Mouse (Mus musculus): ENCODE data around the gene Aldh3a2. TPM values are rescaled to one million over a fixed set of nuclear protein-coding genes. Genes with fewer than 3 reads are reported as not detected.
A peak's percentile ranks its signal among the peaks of the same experiment; 100 is the strongest.
"Not testable (repeated sequence)": the region's sequence is repeated elsewhere in the genome, so short reads cannot be mapped to it uniquely, and the experiment has no call there.

The Aldh3a2 gene
- total and polyA plus RNA-seq, 2 experiments from 2014 or later, result 33.9 to 49.3 TPM

GRCm38 (mm10) chr11:61181624-61182023 is 85.6 kb downstream of the Aldh3a2 start:
- Histone ChIP-seq H3K9me3 (ENCODE audit: low read length) (no peaks in the 10 kb centered on the region), H3K27ac (ENCODE audit: low read depth, low read length) (no peak overlapping the region), H3K4me1 (ENCODE audit: insufficient read depth, low read length) (no peaks in the 10 kb centered on the region), H3K4me2 (ENCODE audit: low read depth, low read length, poor library complexity, severe bottlenecking) (no peak overlapping the region), H3K4me3 (ENCODE audit: low read depth, low read length) (no peak overlapping the region), H3K27me3 (ENCODE audit: insufficient read depth, low read length) (no peaks in the 10 kb centered on the region), H3K36me3 (ENCODE audit: insufficient read depth, low read length) (no peaks in the 10 kb centered on the region), H3K9ac (replicated peaks; ENCODE audit: low read length, poor library complexity, severe bottlenecking) (no peak overlapping the region)
- DNase-seq (ENCODE audit: low spot score) (no peak), ATAC-seq (ENCODE audit: low FRiP score) (no peak)
- no peak for TF ChIP-seq CTCF (IDR thresholded peaks at IDR 0.05)

- ATAC-seq (ENCODE audit: low FRiP score) (no peak), DNase-seq (ENCODE audit: low spot score) (peak; percentile 32)
- H3K4me2 ChIP-seq (ENCODE audit: low read depth, low read length, poor library complexity, severe bottlenecking), result no peak overlapping the region
- WGBS, result 90% methylated on average over 3 of the region's 3 CpGs
- H3K4me3 ChIP-seq (ENCODE audit: low read depth, low read length), result no peak overlapping the region
- no peak overlapping the region for H3K9ac ChIP-seq (replicated peaks; ENCODE audit: low read length, poor library complexity, severe bottlenecking)
- no peak overlapping the region for H3K27ac ChIP-seq (ENCODE audit: low read depth, low read length)
- no peak for TF ChIP-seq CTCF (IDR thresholded peaks at IDR 0.05)
- no peaks in the 10 kb centered on the region for H3K9me3 ChIP-seq (ENCODE audit: low read length)
- H3K36me3 ChIP-seq (ENCODE audit: insufficient read depth, low read length), result no peaks in the 10 kb centered on the region
- no peaks in the 10 kb centered on the region for H3K27me3 ChIP-seq (ENCODE audit: insufficient read depth, low read length)
- H3K4me1 ChIP-seq (ENCODE audit: insufficient read depth, low read length), result peaks cover 3% of the 10 kb centered on the region; the same call in 1 of the 2 replicates
Observed at GRCm38 (mm10) chr11:61180361-61180760, 86.9 kb downstream of the Aldh3a2 start.

GRCm38 (mm10) chr11:61176321-61176720 is 90.9 kb downstream of the Aldh3a2 start:
- H3K4me1 ChIP-seq (ENCODE audit: insufficient read depth, low read length), result peaks cover 13% of the 10 kb centered on the region; the same call in 1 of the 2 replicates
- H3K9ac ChIP-seq (replicated peaks; ENCODE audit: low read length, poor library complexity, severe bottlenecking), result no peak overlapping the region
- no peaks in the 10 kb centered on the region for H3K9me3 ChIP-seq (ENCODE audit: low read length)
- ATAC-seq (ENCODE audit: low FRiP score) (no peak), DNase-seq (ENCODE audit: low spot score) (no peak)
- 78% methylated on average over 1 of the region's 1 CpGs for WGBS
- H3K4me2 ChIP-seq (ENCODE audit: low read depth, low read length, poor library complexity, severe bottlenecking), result no peak overlapping the region
- H3K27me3 ChIP-seq (ENCODE audit: insufficient read depth, low read length), result no peaks in the 10 kb centered on the region
- H3K4me3 ChIP-seq (ENCODE audit: low read depth, low read length), result no peak overlapping the region
- no peak for TF ChIP-seq CTCF (IDR thresholded peaks at IDR 0.05)
- no peaks in the 10 kb centered on the region for H3K36me3 ChIP-seq (ENCODE audit: insufficient read depth, low read length)
- peak overlapping the region; percentile 77 for H3K27ac ChIP-seq (ENCODE audit: low read depth, low read length)

- DNase-seq (ENCODE audit: low spot score), result peak; percentile 35
- Histone ChIP-seq H3K27me3 (ENCODE audit: insufficient read depth, low read length) (no peaks in the 10 kb centered on the region), H3K4me1 (ENCODE audit: insufficient read depth, low read length) (peaks cover 16% of the 10 kb centered on the region; the same call in 1 of the 2 replicates), H3K4me2 (ENCODE audit: low read depth, low read length, poor library complexity, severe bottlenecking) (peak overlapping the region; percentile 26), H3K9me3 (ENCODE audit: low read length) (no peaks in the 10 kb centered on the region), H3K27ac (ENCODE audit: low read depth, low read length) (peak overlapping the region; percentile 77), H3K36me3 (ENCODE audit: insufficient read depth, low read length) (no peaks in the 10 kb centered on the region), H3K4me3 (ENCODE audit: low read depth, low read length) (no peak overlapping the region), H3K9ac (replicated peaks; ENCODE audit: low read length, poor library complexity, severe bottlenecking) (no peak overlapping the region)
- TF ChIP-seq CTCF (IDR thresholded peaks at IDR 0.05), result no peak
- no peak for ATAC-seq (ENCODE audit: low FRiP score)
- WGBS, result 63% methylated on average over 5 of the region's 5 CpGs
Observed at GRCm38 (mm10) chr11:61175778-61176177, 91.5 kb downstream of the Aldh3a2 start.

- DNase-seq (ENCODE audit: low spot score) (peak; percentile 100), ATAC-seq (ENCODE audit: low FRiP score) (peak; percentile 97)
- Histone ChIP-seq H3K4me3 (ENCODE audit: low read depth, low read length) (peak within 1 kb of the TSS; percentile 100), H3K9ac (replicated peaks; ENCODE audit: low read length, poor library complexity, severe bottlenecking) (peak within 1 kb of the TSS; percentile 100), H3K4me1 (ENCODE audit: insufficient read depth, low read length) (peaks cover 16% of the 10 kb centered on the region; the same call in 1 of the 2 replicates), H3K9me3 (ENCODE audit: low read length) (no peaks in the 10 kb centered on the region), H3K36me3 (ENCODE audit: insufficient read depth, low read length) (no peaks in the 10 kb centered on the region), H3K4me2 (ENCODE audit: low read depth, low read length, poor library complexity, severe bottlenecking) (peak within 1 kb of the TSS; percentile 63), H3K27me3 (ENCODE audit: insufficient read depth, low read length) (no peaks in the 10 kb centered on the region), H3K27ac (ENCODE audit: low read depth, low read length) (peak within 1 kb of the TSS; percentile 100)
- under 1% methylated on average over 58 of the region's 69 CpGs for WGBS
- TF ChIP-seq CTCF (IDR thresholded peaks at IDR 0.05), result peak; percentile 16
Observed at GRCm38 (mm10) chr11:61174821-61175658, 92.2 kb downstream of the Aldh3a2 start, which contains the start of gene Usp22. Gene Usp22 (minus strand): TSS chr11:61175055.

- peak overlapping the region; percentile 100 for H3K4me3 ChIP-seq (ENCODE audit: low read depth, low read length)
- peak; percentile 82 for TF ChIP-seq CTCF (IDR thresholded peaks at IDR 0.05)
- H3K9me3 ChIP-seq (ENCODE audit: low read length), result no peaks in the 10 kb centered on the region
- H3K27me3 ChIP-seq (ENCODE audit: insufficient read depth, low read length), result no peaks in the 10 kb centered on the region
- H3K4me2 ChIP-seq (ENCODE audit: low read depth, low read length, poor library complexity, severe bottlenecking), result peak overlapping the region; percentile 63
- peak overlapping the region; percentile 100 for H3K9ac ChIP-seq (replicated peaks; ENCODE audit: low read length, poor library complexity, severe bottlenecking)
- H3K27ac ChIP-seq (ENCODE audit: low read depth, low read length), result peak overlapping the region; percentile 100
- DNase-seq (ENCODE audit: low spot score) (peak; percentile 88), ATAC-seq (ENCODE audit: low FRiP score) (peak; percentile 65)
- under 1% methylated on average over 28 of the region's 28 CpGs for WGBS
- H3K4me1 ChIP-seq (ENCODE audit: insufficient read depth, low read length), result peaks cover 17% of the 10 kb centered on the region; the same call in 1 of the 2 replicates
- no peaks in the 10 kb centered on the region for H3K36me3 ChIP-seq (ENCODE audit: insufficient read depth, low read length)
Observed at GRCm38 (mm10) chr11:61174291-61174820, 92.9 kb downstream of the Aldh3a2 start.

GRCm38 (mm10) chr11:61173477-61173876 is 93.8 kb downstream of the Aldh3a2 start:
- ATAC-seq (ENCODE audit: low FRiP score); DNase-seq (ENCODE audit: low spot score); H3K27ac ChIP-seq (ENCODE audit: low read depth, low read length); H3K36me3 ChIP-seq (ENCODE audit: insufficient read depth, low read length); H3K9me3 ChIP-seq (ENCODE audit: low read length); H3K27me3 ChIP-seq (ENCODE audit: insufficient read depth, low read length): not testable (repeated sequence)
- H3K9ac ChIP-seq (replicated peaks; ENCODE audit: low read length, poor library complexity, severe bottlenecking), result peak overlapping the region; percentile 33; the same call in 1 of the 2 replicates
- peaks cover 21% of the 10 kb centered on the region; the same call in 1 of the 2 replicates for H3K4me1 ChIP-seq (ENCODE audit: insufficient read depth, low read length)
- peak overlapping the region; percentile 100 for H3K4me3 ChIP-seq (ENCODE audit: low read depth, low read length)
- peak overlapping the region; percentile 63 for H3K4me2 ChIP-seq (ENCODE audit: low read depth, low read length, poor library complexity, severe bottlenecking)
- WGBS, result 12% methylated on average over 15 of the region's 15 CpGs

All from midbrain, postnatal 0 days (tissue).